Mouse (Mus musculus): ENCODE data around the gene Plekho1. TPM values are rescaled to one million over a fixed set of nuclear protein-coding genes. Genes with fewer than 3 reads are reported as not detected.
"Not testable (repeated sequence)": the region's sequence is repeated elsewhere in the genome, so short reads cannot be mapped to it uniquely, and the experiment has no call there.

Plekho1 gene
- total RNA-seq (2021), result 29.4 and 47.2 TPM in 2 replicates
- long read RNA-seq, experiment 1, partial matches to known transcripts, result 0 of 4 reads
- long read RNA-seq, experiment 1, other reads (novel, unspliced or antisense), result 0 of 4 reads
- long read RNA-seq, experiment 2, partial matches to known transcripts, result 1 of 5 reads
- long read RNA-seq, experiment 2, other reads (novel, unspliced or antisense), result 3 of 5 reads

DNA sequence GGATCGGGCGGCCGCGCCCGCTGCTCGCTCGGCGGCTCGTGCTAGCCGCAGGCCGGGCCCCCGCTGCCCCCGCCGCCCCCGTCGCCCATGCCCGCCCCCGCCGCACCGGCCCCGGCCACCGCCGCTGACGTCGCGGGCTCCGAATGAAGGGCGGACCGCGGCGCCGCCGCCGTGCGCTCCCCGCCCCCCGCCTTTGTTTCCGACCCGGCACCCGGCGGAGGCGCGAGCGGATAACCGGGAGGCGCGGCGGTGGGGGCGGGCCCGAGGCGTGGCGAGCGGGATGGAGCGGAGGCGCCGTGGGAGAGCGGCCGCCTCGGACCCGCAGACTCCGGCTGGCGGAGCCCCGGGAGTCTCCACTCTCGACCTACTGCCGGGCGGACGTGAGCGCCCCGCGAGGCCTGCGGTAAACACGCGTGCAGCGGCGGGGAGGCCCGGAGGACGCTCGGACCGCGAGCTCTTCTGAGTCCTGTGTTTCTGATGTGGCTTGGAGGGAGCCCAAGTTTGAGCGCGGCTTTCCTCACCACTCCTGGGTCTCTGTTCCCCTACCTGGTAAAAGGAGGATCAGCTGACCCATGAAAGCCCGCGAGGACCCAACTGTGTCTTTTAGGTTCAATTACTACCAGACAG is at the start of gene Plekho1:
Gene Plekho1 (minus strand): TSS at position 200 of the 627 bp plus-strand sequence.
- peak; percentile 78 for DNase-seq

GRCm38 (mm10) chr3:96044559-96044958 is 48.8 kb upstream of the Plekho1 start:
- DNase-seq, result not testable (repeated sequence)

- DNase-seq, result no peak
Measured at GRCm38 (mm10) chr3:96043104-96043503, 47.3 kb upstream of the Plekho1 start.

GRCm38 (mm10) chr3:96041079-96041478 is 45.3 kb upstream of the Plekho1 start:
- DNase-seq, result no peak

DNA sequence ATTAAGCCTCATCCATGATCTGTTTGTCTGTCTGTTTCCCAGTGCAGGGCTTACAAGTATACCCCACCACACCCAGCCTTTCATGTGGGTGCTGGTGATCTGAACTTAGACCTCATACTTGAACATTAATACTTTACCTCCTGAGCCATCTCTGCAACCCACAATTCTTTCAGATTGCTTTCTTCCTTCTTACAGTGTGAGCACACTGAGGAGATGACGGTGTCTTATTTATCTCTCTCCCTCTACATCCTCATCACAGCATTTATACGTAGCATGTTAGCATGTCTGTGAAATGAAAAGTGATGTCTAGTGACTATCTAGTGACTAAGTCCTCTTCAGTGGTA is 44.8 kb upstream of the Plekho1 start:
- no peak for DNase-seq

DNA sequence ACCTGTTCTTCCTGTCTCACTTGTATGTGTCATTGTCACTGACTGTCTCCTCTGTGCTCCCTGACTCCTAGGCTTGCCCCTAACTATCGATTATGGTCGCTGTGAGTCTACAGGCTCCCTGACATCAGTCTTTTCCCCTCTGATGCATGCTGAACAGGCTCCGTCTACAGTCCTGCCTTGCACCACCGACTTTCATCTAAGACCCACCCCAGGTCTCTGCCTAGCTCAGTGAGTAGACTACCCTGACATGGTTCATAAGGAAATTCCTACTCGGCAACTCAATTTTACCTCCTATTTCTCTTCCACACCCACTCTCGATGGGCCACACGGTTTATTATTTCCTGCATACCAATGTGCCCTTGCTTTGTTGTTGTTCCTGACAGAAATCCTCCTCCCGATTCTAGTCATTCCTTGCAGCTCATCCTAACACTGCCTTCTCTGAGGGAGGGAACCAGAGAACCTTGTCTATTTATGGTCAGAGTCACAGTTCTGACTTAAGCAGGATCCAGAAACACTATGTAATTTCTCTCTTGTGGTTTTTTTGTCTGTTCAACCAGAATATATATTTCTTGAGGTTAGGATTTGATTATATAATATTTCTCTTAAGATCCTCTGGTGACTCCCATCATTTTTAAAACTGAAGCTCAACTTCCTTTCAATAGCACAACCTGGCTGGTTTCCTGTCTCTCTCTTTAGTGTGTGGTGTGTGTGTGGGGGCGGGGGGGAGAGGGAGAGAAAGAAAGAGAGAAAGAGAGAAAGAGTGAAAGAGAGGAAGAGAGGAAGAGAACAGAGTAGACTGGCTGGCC is 44.3 kb upstream of the Plekho1 start:
- DNase-seq, result no peak

DNA sequence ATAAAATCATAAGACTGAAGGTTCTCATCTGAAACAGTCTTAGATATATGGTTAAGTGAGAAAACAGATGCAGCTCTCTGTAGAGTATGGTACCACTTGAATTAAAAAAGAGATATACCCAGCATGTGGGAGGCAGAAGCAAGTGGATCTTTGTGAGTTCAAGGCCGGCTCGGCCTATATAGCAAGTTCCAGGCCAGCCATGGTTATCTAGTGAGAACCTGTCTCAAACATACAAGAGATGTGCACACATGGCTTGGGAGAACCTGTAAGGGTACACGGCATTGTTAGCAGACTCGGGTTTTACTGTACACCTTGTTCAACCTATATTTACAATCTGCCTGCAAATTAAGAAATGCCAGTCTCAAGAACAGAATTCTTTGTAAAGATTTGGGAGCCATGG is 43.0 kb upstream of the Plekho1 start:
- no peak for DNase-seq

DNA sequence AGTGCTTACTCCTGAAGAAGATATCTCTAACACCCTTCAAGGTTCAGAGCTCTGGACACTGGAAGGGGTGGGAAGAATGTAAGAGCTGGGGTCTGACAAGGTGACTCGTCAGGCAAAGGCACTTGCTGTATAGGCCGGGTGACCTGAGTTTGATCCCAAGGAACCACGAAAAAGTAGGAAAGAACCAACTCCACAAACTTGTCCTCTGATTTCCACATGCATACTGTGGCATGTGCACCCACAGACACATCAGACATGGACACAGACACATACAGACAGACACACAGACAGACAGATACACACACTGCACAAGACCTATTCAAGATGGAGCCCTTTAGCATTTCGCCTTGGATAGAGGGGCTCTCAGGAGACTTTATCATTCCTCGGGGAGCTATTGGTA is 42.4 kb upstream of the Plekho1 start:
- no peak for DNase-seq

DNA sequence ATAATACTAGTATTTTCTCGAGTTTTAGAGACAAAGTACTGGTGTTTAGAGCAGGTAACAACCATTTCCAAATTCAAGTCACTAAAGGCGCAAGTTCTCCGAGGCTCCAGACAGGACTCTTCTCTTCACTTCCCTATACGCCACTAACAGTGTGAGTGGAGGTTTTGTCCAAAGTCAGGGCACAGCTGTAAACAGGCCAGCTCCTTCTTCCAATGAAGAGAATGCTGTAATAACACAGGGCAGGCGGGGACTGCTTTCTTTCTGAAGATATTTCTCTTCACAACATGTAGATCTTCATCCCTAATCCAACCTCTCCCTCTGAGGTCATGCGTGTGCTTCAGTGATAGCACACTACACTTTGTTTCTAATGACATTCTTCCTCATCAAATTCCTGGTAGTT is 41.0 kb upstream of the Plekho1 start:
- no peak for DNase-seq

DNA sequence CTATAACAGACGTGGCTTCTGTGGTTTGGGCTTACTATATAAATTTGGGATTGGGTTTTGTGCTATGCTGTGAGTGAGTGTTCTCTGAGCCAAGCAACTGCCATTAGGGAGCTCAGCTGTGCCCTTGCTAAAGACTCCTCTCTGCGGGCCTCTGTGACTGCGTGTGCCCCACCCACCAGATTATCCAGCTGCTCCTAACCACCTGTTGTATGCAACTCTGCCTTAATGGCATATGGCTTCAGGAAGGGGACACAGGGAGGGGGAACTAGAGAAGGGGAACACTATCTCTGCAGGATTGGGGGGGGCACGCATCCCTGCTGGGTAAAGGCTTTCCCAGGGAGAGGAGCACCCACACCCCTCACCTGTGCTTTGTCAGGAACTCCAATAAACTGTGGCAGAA is 37.2 kb upstream of the Plekho1 start:
- no peak for DNase-seq

- DNase-seq, result no peak
Measured at GRCm38 (mm10) chr3:96032652-96033017, 36.8 kb upstream of the Plekho1 start.

DNA sequence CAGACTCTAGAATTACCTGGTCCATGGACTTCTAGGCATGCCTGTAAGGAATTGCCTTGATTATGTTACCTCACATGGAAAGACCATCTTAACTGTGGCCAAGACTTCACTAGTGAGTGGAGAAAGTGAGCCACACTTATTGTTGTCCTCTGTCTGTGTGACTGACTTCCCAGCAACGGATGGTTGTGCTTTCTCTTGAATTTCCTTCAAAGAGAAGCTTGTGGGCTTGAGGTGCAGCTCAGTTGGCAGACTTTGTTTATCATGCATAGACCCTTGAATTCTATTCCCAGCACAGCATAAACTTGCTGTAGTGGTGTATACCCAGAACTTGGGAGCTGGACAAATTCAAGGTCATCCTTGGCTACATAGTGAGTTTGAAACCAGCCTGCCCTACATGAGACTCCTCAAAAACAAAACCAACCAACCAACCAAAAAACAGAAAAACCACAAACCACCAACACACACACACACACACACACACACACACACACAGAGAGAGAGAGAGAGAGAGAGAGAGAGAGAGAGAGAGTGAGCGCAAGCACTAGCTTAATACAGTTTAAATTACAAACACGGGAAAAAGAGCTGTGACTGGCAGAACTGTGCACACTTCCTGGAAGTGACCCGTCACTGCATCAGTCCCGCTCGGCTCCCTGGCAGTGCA is 36.3 kb upstream of the Plekho1 start:
- no peak for DNase-seq

GRCm38 (mm10) chr3:96029766-96030165 is 34.0 kb upstream of the Plekho1 start:
- no peak for DNase-seq

- no peak for DNase-seq
Measured at GRCm38 (mm10) chr3:96029336-96029735, 33.5 kb upstream of the Plekho1 start.

GRCm38 (mm10) chr3:96027875-96028274 is 32.1 kb upstream of the Plekho1 start:
- DNase-seq, result no peak

GRCm38 (mm10) chr3:96027145-96027544 is 31.3 kb upstream of the Plekho1 start:
- no peak for DNase-seq

DNA sequence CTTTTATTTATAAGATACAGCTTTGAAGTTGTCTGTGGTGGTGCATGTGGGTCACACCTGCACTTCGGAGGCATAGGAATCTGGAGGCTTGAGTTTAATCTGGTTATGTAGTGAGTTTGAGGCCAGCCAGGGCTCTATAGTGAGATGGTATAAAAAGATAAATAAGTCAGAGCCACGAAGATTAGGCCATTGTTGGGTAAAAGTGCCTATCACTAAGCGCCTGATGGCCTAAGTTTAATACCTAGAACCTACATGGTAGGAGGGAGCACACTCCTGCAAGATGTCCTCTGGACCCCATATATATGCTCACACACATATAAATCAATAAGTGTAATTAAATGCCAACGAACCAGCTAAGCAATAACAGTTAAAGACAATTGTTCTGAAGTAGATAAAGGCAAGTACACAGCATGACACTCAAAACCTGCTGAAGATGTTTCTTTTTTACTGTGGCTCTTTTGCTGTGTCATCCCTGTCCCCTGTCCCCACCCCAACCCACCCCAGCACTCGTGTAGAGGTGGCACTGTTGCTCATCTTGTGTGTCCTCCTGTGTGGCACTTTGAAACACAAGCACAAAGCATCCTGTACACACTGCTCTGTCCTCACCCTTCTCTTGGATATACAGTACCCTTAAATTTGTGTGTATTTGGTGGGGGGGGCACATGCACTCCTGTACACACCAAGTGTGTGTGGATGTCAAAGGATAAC is 25.8 kb upstream of the Plekho1 start:
- DNase-seq, result no peak

GRCm38 (mm10) chr3:96020735-96021134 is 24.9 kb upstream of the Plekho1 start:
- no peak for DNase-seq

- no peak for DNase-seq
Measured at GRCm38 (mm10) chr3:96017461-96017860, 21.7 kb upstream of the Plekho1 start.

GRCm38 (mm10) chr3:96016257-96016889 is 20.6 kb upstream of the Plekho1 start:
- DNase-seq, result no peak

GRCm38 (mm10) chr3:96015681-96016080 is 19.9 kb upstream of the Plekho1 start:
- DNase-seq, result no peak

GRCm38 (mm10) chr3:96012805-96013204 is 17.0 kb upstream of the Plekho1 start:
- no peak for DNase-seq

Data from adrenal gland, postnatal 14 days (tissue).